Mouse (Mus musculus): ENCODE data around the gene Daxx. TPM values are rescaled to one million over a fixed set of nuclear protein-coding genes. Genes with fewer than 3 reads are reported as not detected.
A peak's percentile ranks its signal among the peaks of the same experiment; 100 is the strongest.
"Not testable (repeated sequence)": the region's sequence is repeated elsewhere in the genome, so short reads cannot be mapped to it uniquely, and the experiment has no call there.

Daxx gene
- polyA plus RNA-seq, 1 experiment from 2014 or later: 55.9 TPM

- ATAC-seq (ENCODE audit: low FRiP score, low read depth): peak; percentile 91
- Histone ChIP-seq H3K4me2 (peak within 1 kb of the TSS; percentile 97), H3K27me3 (no peaks in the 10 kb centered on the region), H3K9ac (peak within 1 kb of the TSS; percentile 80), H3K9me3 (no peaks in the 10 kb centered on the region), H3K4me1 (replicated peaks) (peaks cover 23% of the 10 kb centered on the region), H3K27ac (replicated peaks) (peak within 1 kb of the TSS; percentile 57), H3K4me3 (peak within 1 kb of the TSS; percentile 85), H3K36me3 (peaks cover 21% of the 10 kb centered on the region)
- under 1% methylated on average over 36 of the region's 36 CpGs for WGBS
Measured at GRCm38 (mm10) chr17:33940206-33940805, 31.1 kb downstream of the Daxx start, which contains the start of the genes Pfdn6 and Wdr46. TSS of gene Pfdn6 (minus strand) at chr17:33940343. TSS of gene Wdr46 (plus strand) at chr17:33940660.

- Histone ChIP-seq H3K4me3 (peak overlapping the region; percentile 85), H3K9me3 (no peaks in the 10 kb centered on the region), H3K27ac (replicated peaks) (0 out of 2 replicates have a peak overlapping the region, but pooled peaks have one; percentile 57), H3K4me1 (replicated peaks) (peaks cover 23% of the 10 kb centered on the region), H3K27me3 (no peaks in the 10 kb centered on the region), H3K9ac (peak overlapping the region; percentile 80), H3K4me2 (peak overlapping the region; percentile 97), H3K36me3 (peaks cover 28% of the 10 kb centered on the region)
- WGBS: 2% methylated on average over 26 of the region's 26 CpGs
- peak; percentile 14; the same call in 1 of the 2 replicates for ATAC-seq (ENCODE audit: low FRiP score, low read depth)
Measured at GRCm38 (mm10) chr17:33940981-33941380, 31.8 kb downstream of the Daxx start.

GRCm38 (mm10) chr17:33941381-33941780 lies 32.2 kb downstream of the Daxx start:
- H3K27ac ChIP-seq (replicated peaks): no peak overlapping the region
- WGBS: 66% methylated on average over 19 of the region's 19 CpGs
- no peaks in the 10 kb centered on the region for H3K27me3 ChIP-seq
- peaks cover 32% of the 10 kb centered on the region for H3K36me3 ChIP-seq
- peak overlapping the region; percentile 85 for H3K4me3 ChIP-seq
- peak overlapping the region; percentile 97 for H3K4me2 ChIP-seq
- peak overlapping the region; percentile 80 for H3K9ac ChIP-seq
- H3K4me1 ChIP-seq (replicated peaks): peaks cover 23% of the 10 kb centered on the region
- no peak for ATAC-seq (ENCODE audit: low FRiP score, low read depth)
- no peaks in the 10 kb centered on the region for H3K9me3 ChIP-seq

- no peak for ATAC-seq (ENCODE audit: low FRiP score, low read depth)
- Histone ChIP-seq H3K36me3 (peaks cover 34% of the 10 kb centered on the region), H3K4me2 (no peak overlapping the region), H3K27ac (replicated peaks) (no peak overlapping the region), H3K9me3 (no peaks in the 10 kb centered on the region), H3K4me1 (replicated peaks) (peaks cover 23% of the 10 kb centered on the region), H3K27me3 (no peaks in the 10 kb centered on the region), H3K4me3 (no peak overlapping the region), H3K9ac (no peak overlapping the region)
- 96% methylated on average over 15 of the region's 15 CpGs for WGBS
Measured at GRCm38 (mm10) chr17:33943454-33943853, 34.2 kb downstream of the Daxx start.

- no peak overlapping the region for H3K4me2 ChIP-seq
- no peaks in the 10 kb centered on the region for H3K9me3 ChIP-seq
- 95% methylated on average over 10 of the region's 10 CpGs for WGBS
- no peak overlapping the region for H3K9ac ChIP-seq
- H3K4me1 ChIP-seq (replicated peaks): peaks cover 37% of the 10 kb centered on the region
- H3K27ac ChIP-seq (replicated peaks): no peak overlapping the region
- H3K4me3 ChIP-seq: no peak overlapping the region
- no peaks in the 10 kb centered on the region for H3K27me3 ChIP-seq
- H3K36me3 ChIP-seq: peaks cover 50% of the 10 kb centered on the region
- no peak for ATAC-seq (ENCODE audit: low FRiP score, low read depth)
Measured at GRCm38 (mm10) chr17:33947430-33948089, 38.3 kb downstream of the Daxx start.

- Histone ChIP-seq H3K4me1 (replicated peaks) (peaks cover 45% of the 10 kb centered on the region), H3K4me3 (no peak overlapping the region), H3K4me2 (no peak overlapping the region), H3K27ac (replicated peaks) (no peak overlapping the region), H3K27me3 (no peaks in the 10 kb centered on the region), H3K9me3 (no peaks in the 10 kb centered on the region), H3K36me3 (peaks cover 57% of the 10 kb centered on the region), H3K9ac (no peak overlapping the region)
- ATAC-seq (ENCODE audit: low FRiP score, low read depth): no peak
- 88% methylated on average over 22 of the region's 22 CpGs for WGBS
Measured at GRCm38 (mm10) chr17:33948090-33948904, 39.1 kb downstream of the Daxx start.

GRCm38 (mm10) chr17:33948905-33949537 lies 39.8 kb downstream of the Daxx start:
- 91% methylated on average over 19 of the region's 19 CpGs for WGBS
- H3K9me3 ChIP-seq: no peaks in the 10 kb centered on the region
- H3K27me3 ChIP-seq: no peaks in the 10 kb centered on the region
- no peak overlapping the region for H3K4me2 ChIP-seq
- H3K9ac ChIP-seq: no peak overlapping the region
- H3K4me1 ChIP-seq (replicated peaks): peaks cover 52% of the 10 kb centered on the region
- H3K36me3 ChIP-seq: peaks cover 58% of the 10 kb centered on the region
- H3K4me3 ChIP-seq: no peak overlapping the region; the same call in 1 of the 2 replicates
- H3K27ac ChIP-seq (replicated peaks): no peak overlapping the region
- ATAC-seq (ENCODE audit: low FRiP score, low read depth): no peak

- Histone ChIP-seq H3K36me3 (peaks cover 51% of the 10 kb centered on the region), H3K9me3 (no peaks in the 10 kb centered on the region), H3K4me1 (replicated peaks) (peaks cover 61% of the 10 kb centered on the region), H3K27me3 (no peaks in the 10 kb centered on the region), H3K9ac (peak overlapping the region; percentile 61), H3K4me2 (peak overlapping the region; percentile 83), H3K4me3 (peak overlapping the region; percentile 49), H3K27ac (replicated peaks) (peak overlapping the region; percentile 91)
- no peak; the same call in 1 of the 2 replicates for ATAC-seq (ENCODE audit: low FRiP score, low read depth)
- WGBS: 78% methylated on average over 10 of the region's 10 CpGs
Measured at GRCm38 (mm10) chr17:33950131-33950625, 41.0 kb downstream of the Daxx start.

GRCm38 (mm10) chr17:33951021-33951946 lies 42.1 kb downstream of the Daxx start, which contains the start of gene B3galt4:
TSS of gene B3galt4 (minus strand) at chr17:33951488.
- peaks cover 62% of the 10 kb centered on the region for H3K4me1 ChIP-seq (replicated peaks)
- peak within 1 kb of the TSS; percentile 83 for H3K4me2 ChIP-seq
- peak within 1 kb of the TSS; percentile 91 for H3K27ac ChIP-seq (replicated peaks)
- no peaks in the 10 kb centered on the region for H3K27me3 ChIP-seq
- WGBS: under 1% methylated on average over 43 of the region's 45 CpGs
- peak within 1 kb of the TSS; percentile 61 for H3K9ac ChIP-seq
- peak within 1 kb of the TSS; percentile 49 for H3K4me3 ChIP-seq
- no peaks in the 10 kb centered on the region for H3K9me3 ChIP-seq
- ATAC-seq (ENCODE audit: low FRiP score, low read depth): peak; percentile 79
- H3K36me3 ChIP-seq: peaks cover 40% of the 10 kb centered on the region

- Histone ChIP-seq H3K4me3 (peak overlapping the region; percentile 49), H3K27ac (replicated peaks) (peak overlapping the region; percentile 91; the same call in 1 of the 2 replicates)
- not testable (repeated sequence) for ATAC-seq (ENCODE audit: low FRiP score, low read depth)
Measured at GRCm38 (mm10) chr17:33952015-33952414, 42.8 kb downstream of the Daxx start.

More at GRCm38 (mm10) chr17:33952015-33952414, 42.8 kb downstream of the Daxx start:
- Histone ChIP-seq H3K9ac (peak overlapping the region; percentile 61; the same call in 1 of the 2 replicates), H3K4me2 (peak overlapping the region; percentile 83), H3K36me3 (peaks cover 36% of the 10 kb centered on the region), H3K4me1 (replicated peaks) (peaks cover 69% of the 10 kb centered on the region)
- not testable (repeated sequence) for H3K27me3 ChIP-seq, H3K9me3 ChIP-seq
- 79% methylated on average over 13 of the region's 13 CpGs for WGBS
